Mouse (Mus musculus) T-cell, adult 2 months (primary cell): ENCODE measurements around the gene Fam32a.

ENCODE experiments used
- DNase-seq: peaks from one replicate; pipeline ENCODE4 v3.0.0; 2022; ENCODE audit warnings: low spot score

The Fam32a gene

GRCm38 (mm10) chr8:72240403-72240763 is 20.9 kb downstream of the Fam32a start:
- DNase-seq: no peak

- no peak for DNase-seq
Observed at GRCm38 (mm10) chr8:72240951-72241350, 21.4 kb downstream of the Fam32a start.

GRCm38 (mm10) chr8:72242226-72242625 is 22.7 kb downstream of the Fam32a start:
- DNase-seq: no peak

GRCm38 (mm10) chr8:72244610-72245009 is 25.1 kb downstream of the Fam32a start:
- DNase-seq: no peak

GRCm38 (mm10) chr8:72257171-72257901 is 37.8 kb downstream of the Fam32a start:
- DNase-seq: no peak

- no peak for DNase-seq
Observed at GRCm38 (mm10) chr8:72257902-72258238, 38.3 kb downstream of the Fam32a start.

- DNase-seq: no peak
Observed at GRCm38 (mm10) chr8:72259862-72260261, 40.3 kb downstream of the Fam32a start.

- DNase-seq: no peak
Observed at GRCm38 (mm10) chr8:72260585-72260984, 41.1 kb downstream of the Fam32a start.

GRCm38 (mm10) chr8:72261019-72261418 is 41.5 kb downstream of the Fam32a start:
- peak; percentile 78 for DNase-seq

- DNase-seq: no peak
Observed at GRCm38 (mm10) chr8:72261431-72261830, 41.9 kb downstream of the Fam32a start.

- no peak for DNase-seq
Observed at GRCm38 (mm10) chr8:72261872-72262271, 42.3 kb downstream of the Fam32a start.

- no peak for DNase-seq
Observed at GRCm38 (mm10) chr8:72262756-72263155, 43.2 kb downstream of the Fam32a start.

- no peak for DNase-seq
Observed at GRCm38 (mm10) chr8:72263451-72263850, 43.9 kb downstream of the Fam32a start.

GRCm38 (mm10) chr8:72265342-72265741 is 45.8 kb downstream of the Fam32a start:
- no peak for DNase-seq

GRCm38 (mm10) chr8:72266671-72267070 is 47.1 kb downstream of the Fam32a start:
- no peak for DNase-seq

- no peak for DNase-seq
Observed at GRCm38 (mm10) chr8:72267106-72267505, 47.6 kb downstream of the Fam32a start.

- no peak for DNase-seq
Observed at GRCm38 (mm10) chr8:72268356-72268755, 48.8 kb downstream of the Fam32a start.

GRCm38 (mm10) chr8:72270606-72271005 is 51.1 kb downstream of the Fam32a start:
- DNase-seq: no peak

- no peak for DNase-seq
Observed at GRCm38 (mm10) chr8:72271051-72271660, 51.6 kb downstream of the Fam32a start.

GRCm38 (mm10) chr8:72271691-72272090 is 52.2 kb downstream of the Fam32a start:
- no peak for DNase-seq

GRCm38 (mm10) chr8:72272361-72272760 is 52.8 kb downstream of the Fam32a start:
- DNase-seq: peak; percentile 86

- no peak for DNase-seq
Observed at GRCm38 (mm10) chr8:72273111-72273770, 53.7 kb downstream of the Fam32a start.

GRCm38 (mm10) chr8:72273807-72274206 is 54.3 kb downstream of the Fam32a start:
- no peak for DNase-seq
